Mouse (Mus musculus): ENCODE results near the gene Shisa2. TPM values are rescaled to one million over a fixed set of nuclear protein-coding genes. Genes with fewer than 3 reads are reported as not detected.

Gene Shisa2
- polyA plus RNA-seq (2014; fragmentation: Illumina TruSeq; extraction: RNeasy Lipid Tissue Mini Kit (QIAGEN cat#74804); ENCODE audit: low read depth, low replicate concordance) = 0.34 TPM

GRCm38 (mm10) chr14:59625158-59625805 lies at the start of gene Shisa2:
Gene Shisa2 (plus strand): TSS chr14:59625308.

GRCm38 (mm10) chr14:59597398-59598259 lies 27.5 kb upstream of the Shisa2 start, which contains the start of gene Cdadc1:
Gene Cdadc1 (minus strand): TSS chr14:59597959.

Other genes with a start within 250 kb of the Shisa2 start
- 5.9 TPM for gene Phf11c, start 229.9 kb upstream of the Shisa2 start, polyA plus RNA-seq (2014; fragmentation: Illumina TruSeq; extraction: RNeasy Lipid Tissue Mini Kit (QIAGEN cat#74804); ENCODE audit: low read depth, low replicate concordance)
- gene Setdb2, start 184.4 kb upstream of the Shisa2 start, polyA plus RNA-seq (2014; fragmentation: Illumina TruSeq; extraction: RNeasy Lipid Tissue Mini Kit (QIAGEN cat#74804); ENCODE audit: low read depth, low replicate concordance) = 22.9 TPM
- 114 TPM for gene Cab39l, start 184.3 kb upstream of the Shisa2 start, polyA plus RNA-seq (2014; fragmentation: Illumina TruSeq; extraction: RNeasy Lipid Tissue Mini Kit (QIAGEN cat#74804); ENCODE audit: low read depth, low replicate concordance)
- gene Cdadc1, start 27.3 kb upstream of the Shisa2 start, polyA plus RNA-seq (2014; fragmentation: Illumina TruSeq; extraction: RNeasy Lipid Tissue Mini Kit (QIAGEN cat#74804); ENCODE audit: low read depth, low replicate concordance) = 62.6 TPM

All from liver, adult 10 weeks (tissue).